Mouse (Mus musculus) liver, postnatal 0 days (tissue): Measurements from ENCODE around the gene Abraxas2.

Source experiments
- CTCF ChIP-seq: sonication (generic); IDR thresholded peaks from 2 replicates; pipeline ENCODE4 v1.5.1; 2016; ENCODE audit warnings: antibody characterized with exemption, low read depth
- EP300 ChIP-seq: IDR thresholded peaks from 2 replicates; pipeline ENCODE4 v1.6.1; 2016; ENCODE audit warnings: antibody characterized with exemption, low read depth, mild to moderate bottlenecking

DNA sequence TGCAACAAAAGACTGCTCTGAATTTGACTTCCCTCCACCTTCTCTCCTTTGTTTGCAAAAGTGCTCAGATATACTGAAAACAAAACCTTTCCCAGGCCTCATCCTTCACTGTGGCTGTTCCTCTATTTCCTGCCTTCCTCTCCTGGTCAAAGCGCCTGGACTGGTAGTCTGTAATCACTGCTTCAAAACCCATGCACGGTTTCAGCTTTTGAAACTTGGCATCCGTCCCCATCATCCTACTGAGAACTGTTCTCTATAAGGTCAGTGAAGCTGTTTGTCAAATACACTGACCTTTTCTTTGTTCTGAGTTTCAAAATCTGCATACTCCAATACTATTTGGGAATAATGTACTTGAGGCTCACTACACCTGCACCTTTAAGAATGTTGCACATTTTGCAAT, 68.2 kb downstream of the Abraxas2 start:
- TF ChIP-seq CTCF (no peak), EP300 (no peak)
